Mouse (Mus musculus): ENCODE measurements at regions not wholly inside any gene's neighbourhood (a gene's known extent, or its start where the extent isn't known, plus 50 kb on each side); places are given as distances from the start of the nearest gene placed in this dataset.

GRCm38 (mm10) chr3:34443307-34443706 lies 206.9 kb upstream of the Sox2 start:
- Histone ChIP-seq H3K36me3 (ENCODE audit: control insufficient read depth, insufficient read depth, low read length) (no peaks in the 10 kb centered on the region), H3K27me3 (replicated peaks; ENCODE audit: control insufficient read depth, insufficient read depth, low read length) (no peaks in the 10 kb centered on the region), H3K9me3 (ENCODE audit: control insufficient read depth, low read length) (no peaks in the 10 kb centered on the region), H3K9ac (ENCODE audit: low read depth, low read length) (no peak overlapping the region), H3K27ac (ENCODE audit: low read depth, low read length) (no peak overlapping the region), H3K4me2 (no peak overlapping the region), H3K4me1 (replicated peaks; ENCODE audit: control insufficient read depth, insufficient read depth, low read length) (no peaks in the 10 kb centered on the region), H3K4me3 (ENCODE audit: low read depth, low read length) (no peak overlapping the region)
- no peak for DNase-seq (ENCODE audit: low spot score)
- ATAC-seq (replicated peaks; ENCODE audit: low FRiP score), result no peak
- WGBS, result 79% methylated on average over 5 of the region's 5 CpGs

- ATAC-seq (replicated peaks; ENCODE audit: low FRiP score) (no peak), DNase-seq (ENCODE audit: low spot score) (no peak)
- Histone ChIP-seq H3K9ac (ENCODE audit: low read depth, low read length) (no peak overlapping the region), H3K27me3 (replicated peaks; ENCODE audit: control insufficient read depth, insufficient read depth, low read length) (no peaks in the 10 kb centered on the region), H3K4me1 (replicated peaks; ENCODE audit: control insufficient read depth, insufficient read depth, low read length) (no peaks in the 10 kb centered on the region), H3K4me3 (ENCODE audit: low read depth, low read length) (no peak overlapping the region), H3K36me3 (ENCODE audit: control insufficient read depth, insufficient read depth, low read length) (no peaks in the 10 kb centered on the region), H3K27ac (ENCODE audit: low read depth, low read length) (no peak overlapping the region), H3K9me3 (ENCODE audit: control insufficient read depth, low read length) (no peaks in the 10 kb centered on the region), H3K4me2 (no peak overlapping the region)
- 75% methylated on average over 4 of the region's 4 CpGs for WGBS
Observed at GRCm38 (mm10) chr3:34441792-34442191, 208.4 kb upstream of the Sox2 start.

GRCm38 (mm10) chr3:34441266-34441665 lies 208.9 kb upstream of the Sox2 start:
- H3K4me2 ChIP-seq, result no peak overlapping the region

GRCm38 (mm10) chr3:34434901-34435300 lies 215.3 kb upstream of the Sox2 start:
- no peak overlapping the region for H3K27ac ChIP-seq (ENCODE audit: low read depth, low read length)
- no peak for DNase-seq (ENCODE audit: low spot score)
- 77% methylated on average over 9 of the region's 9 CpGs for WGBS
- no peak for ATAC-seq (replicated peaks; ENCODE audit: low FRiP score)
- no peak overlapping the region for H3K4me3 ChIP-seq (ENCODE audit: low read depth, low read length)
- no peaks in the 10 kb centered on the region for H3K36me3 ChIP-seq (ENCODE audit: control insufficient read depth, insufficient read depth, low read length)
- no peaks in the 10 kb centered on the region for H3K4me1 ChIP-seq (replicated peaks; ENCODE audit: control insufficient read depth, insufficient read depth, low read length)
- no peak overlapping the region for H3K9ac ChIP-seq (ENCODE audit: low read depth, low read length)
- H3K27me3 ChIP-seq (replicated peaks; ENCODE audit: control insufficient read depth, insufficient read depth, low read length), result no peaks in the 10 kb centered on the region
- peaks cover 2% of the 10 kb centered on the region; the same call in 1 of the 2 replicates for H3K9me3 ChIP-seq (ENCODE audit: control insufficient read depth, low read length)
- H3K4me2 ChIP-seq, result no peak overlapping the region

More at GRCm38 (mm10) chr3:34441266-34441665, 208.9 kb upstream of the Sox2 start:
- Histone ChIP-seq H3K4me3 (ENCODE audit: low read depth, low read length) (no peak overlapping the region), H3K9me3 (ENCODE audit: control insufficient read depth, low read length) (no peaks in the 10 kb centered on the region), H3K4me1 (replicated peaks; ENCODE audit: control insufficient read depth, insufficient read depth, low read length) (no peaks in the 10 kb centered on the region), H3K27ac (ENCODE audit: low read depth, low read length) (no peak overlapping the region), H3K9ac (ENCODE audit: low read depth, low read length) (no peak overlapping the region), H3K27me3 (replicated peaks; ENCODE audit: control insufficient read depth, insufficient read depth, low read length) (no peaks in the 10 kb centered on the region), H3K36me3 (ENCODE audit: control insufficient read depth, insufficient read depth, low read length) (no peaks in the 10 kb centered on the region)
- 70% methylated on average over 5 of the region's 5 CpGs for WGBS
- DNase-seq (ENCODE audit: low spot score) (no peak), ATAC-seq (replicated peaks; ENCODE audit: low FRiP score) (no peak)

- Histone ChIP-seq H3K9me3 (ENCODE audit: control insufficient read depth, low read length) (peaks cover 2% of the 10 kb centered on the region; the same call in 1 of the 2 replicates), H3K27ac (ENCODE audit: low read depth, low read length) (no peak overlapping the region), H3K4me3 (ENCODE audit: low read depth, low read length) (no peak overlapping the region), H3K4me1 (replicated peaks; ENCODE audit: control insufficient read depth, insufficient read depth, low read length) (no peaks in the 10 kb centered on the region), H3K27me3 (replicated peaks; ENCODE audit: control insufficient read depth, insufficient read depth, low read length) (no peaks in the 10 kb centered on the region), H3K36me3 (ENCODE audit: control insufficient read depth, insufficient read depth, low read length) (no peaks in the 10 kb centered on the region), H3K4me2 (no peak overlapping the region), H3K9ac (ENCODE audit: low read depth, low read length) (no peak overlapping the region)
- no peak for DNase-seq (ENCODE audit: low spot score)
- ATAC-seq (replicated peaks; ENCODE audit: low FRiP score), result no peak
- WGBS, result 86% methylated on average over 8 of the region's 8 CpGs
Observed at GRCm38 (mm10) chr3:34427967-34428366, 222.2 kb upstream of the Sox2 start.

- Histone ChIP-seq H3K36me3 (ENCODE audit: control insufficient read depth, insufficient read depth, low read length) (no peaks in the 10 kb centered on the region), H3K4me1 (replicated peaks; ENCODE audit: control insufficient read depth, insufficient read depth, low read length) (no peaks in the 10 kb centered on the region), H3K27ac (ENCODE audit: low read depth, low read length) (no peak overlapping the region), H3K4me3 (ENCODE audit: low read depth, low read length) (no peak overlapping the region), H3K9me3 (ENCODE audit: control insufficient read depth, low read length) (peaks cover 2% of the 10 kb centered on the region; the same call in 1 of the 2 replicates), H3K9ac (ENCODE audit: low read depth, low read length) (no peak overlapping the region), H3K27me3 (replicated peaks; ENCODE audit: control insufficient read depth, insufficient read depth, low read length) (no peaks in the 10 kb centered on the region), H3K4me2 (no peak overlapping the region)
- DNase-seq (ENCODE audit: low spot score) (no peak), ATAC-seq (replicated peaks; ENCODE audit: low FRiP score) (no peak)
- 64% methylated on average over 4 of the region's 4 CpGs for WGBS
Observed at GRCm38 (mm10) chr3:34427495-34427894, 222.7 kb upstream of the Sox2 start.

- Histone ChIP-seq H3K9me3 (ENCODE audit: control insufficient read depth, low read length) (no peaks in the 10 kb centered on the region), H3K4me1 (replicated peaks; ENCODE audit: control insufficient read depth, insufficient read depth, low read length) (no peaks in the 10 kb centered on the region), H3K27ac (ENCODE audit: low read depth, low read length) (no peak overlapping the region), H3K4me3 (ENCODE audit: low read depth, low read length) (no peak overlapping the region), H3K27me3 (replicated peaks; ENCODE audit: control insufficient read depth, insufficient read depth, low read length) (no peaks in the 10 kb centered on the region), H3K36me3 (ENCODE audit: control insufficient read depth, insufficient read depth, low read length) (no peaks in the 10 kb centered on the region), H3K9ac (ENCODE audit: low read depth, low read length) (no peak overlapping the region), H3K4me2 (no peak overlapping the region)
- ATAC-seq (replicated peaks; ENCODE audit: low FRiP score) (no peak), DNase-seq (ENCODE audit: low spot score) (no peak)
- 67% methylated on average over 10 of the region's 10 CpGs for WGBS
Observed at GRCm38 (mm10) chr3:34426955-34427354, 223.2 kb upstream of the Sox2 start.

- 76% methylated on average over 3 of the region's 3 CpGs for WGBS
- no peak overlapping the region for H3K4me3 ChIP-seq (ENCODE audit: low read depth, low read length)
- H3K9ac ChIP-seq (ENCODE audit: low read depth, low read length), result no peak overlapping the region
- no peaks in the 10 kb centered on the region for H3K27me3 ChIP-seq (replicated peaks; ENCODE audit: control insufficient read depth, insufficient read depth, low read length)
- H3K27ac ChIP-seq (ENCODE audit: low read depth, low read length), result no peak overlapping the region
- ATAC-seq (replicated peaks; ENCODE audit: low FRiP score), result no peak
- no peaks in the 10 kb centered on the region for H3K4me1 ChIP-seq (replicated peaks; ENCODE audit: control insufficient read depth, insufficient read depth, low read length)
- no peaks in the 10 kb centered on the region for H3K9me3 ChIP-seq (ENCODE audit: control insufficient read depth, low read length)
- no peak overlapping the region for H3K4me2 ChIP-seq
- H3K36me3 ChIP-seq (ENCODE audit: control insufficient read depth, insufficient read depth, low read length), result no peaks in the 10 kb centered on the region
- DNase-seq (ENCODE audit: low spot score), result no peak
Observed at GRCm38 (mm10) chr3:34411915-34412306, 238.3 kb upstream of the Sox2 start.

GRCm38 (mm10) chr3:34411142-34411914 lies 238.9 kb upstream of the Sox2 start:
- WGBS, result 67% methylated on average over 10 of the region's 10 CpGs
- DNase-seq (ENCODE audit: low spot score) (no peak), ATAC-seq (replicated peaks; ENCODE audit: low FRiP score) (no peak)
- H3K4me1 ChIP-seq (replicated peaks; ENCODE audit: control insufficient read depth, insufficient read depth, low read length), result no peaks in the 10 kb centered on the region
- H3K27ac ChIP-seq (ENCODE audit: low read depth, low read length), result no peak overlapping the region
- H3K9me3 ChIP-seq (ENCODE audit: control insufficient read depth, low read length), result no peaks in the 10 kb centered on the region
- H3K4me2 ChIP-seq, result no peak overlapping the region
- H3K9ac ChIP-seq (ENCODE audit: low read depth, low read length), result no peak overlapping the region
- H3K27me3 ChIP-seq (replicated peaks; ENCODE audit: control insufficient read depth, insufficient read depth, low read length), result no peaks in the 10 kb centered on the region
- no peak overlapping the region for H3K4me3 ChIP-seq (ENCODE audit: low read depth, low read length)
- H3K36me3 ChIP-seq (ENCODE audit: control insufficient read depth, insufficient read depth, low read length), result no peaks in the 10 kb centered on the region
